Mouse (Mus musculus) inflammation-experienced regulatory T-cells, adult 16 weeks (primary cell): ENCODE results near the gene Mei1. TPM values are rescaled to one million over a fixed set of nuclear protein-coding genes. Genes with fewer than 3 reads are reported as not detected.

Source experiments
- polyA plus RNA-seq: library from polyadenylated mRNA; unstranded; fragments of 100-300 nt; shearing (Covaris generic); gene quantifications from one replicate; pipeline ENCODE4 v1.2.1, GENCODE M21; 2017

Gene Mei1
- not detected for polyA plus RNA-seq

DNA sequence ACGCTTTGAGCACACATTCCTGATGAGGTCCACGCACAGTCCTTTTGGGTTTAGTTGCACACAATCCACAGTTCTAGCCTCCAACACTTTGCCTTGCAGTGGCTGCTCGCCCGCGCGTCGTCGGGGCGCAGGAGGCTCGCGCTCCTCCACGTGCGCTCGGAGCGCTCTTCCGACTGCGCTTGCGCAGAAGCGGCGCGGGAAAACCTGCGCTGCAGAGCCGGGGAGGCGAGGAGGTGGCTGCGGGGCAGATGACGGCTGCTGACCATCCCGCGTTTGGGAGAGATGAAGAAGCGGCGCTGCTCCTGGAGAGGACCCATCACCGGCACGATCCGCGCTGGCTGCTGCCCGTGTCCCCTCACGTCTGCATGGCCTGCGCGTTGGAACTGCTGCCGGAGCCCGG is at the start of gene Mei1:
Gene Mei1 (plus strand): TSS at position 99 of the 400 bp plus-strand sequence.

DNA sequence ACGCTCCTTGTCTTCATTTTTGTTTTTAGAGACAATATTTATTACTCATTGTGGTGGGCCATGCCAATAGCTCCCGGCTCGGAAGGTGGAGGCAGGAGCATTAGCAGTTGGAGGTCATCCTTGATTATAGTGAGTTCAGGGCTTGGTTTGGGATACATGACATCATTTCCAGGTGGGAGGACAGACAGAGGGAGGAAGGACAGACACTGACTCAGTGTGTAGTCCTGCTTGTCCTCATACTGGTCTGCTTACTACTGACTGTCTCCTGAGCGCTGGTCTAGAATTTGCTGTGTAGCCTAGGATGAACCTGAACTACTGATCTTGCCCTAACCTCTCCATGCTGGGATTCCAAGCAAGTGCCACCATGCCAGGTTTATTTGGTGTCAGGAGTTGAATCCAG is 36.0 kb upstream of the Mei1 start, which contains the start of gene Desi1:
Gene Desi1 (minus strand): TSS at position 101 of the 400 bp plus-strand sequence.

DNA sequence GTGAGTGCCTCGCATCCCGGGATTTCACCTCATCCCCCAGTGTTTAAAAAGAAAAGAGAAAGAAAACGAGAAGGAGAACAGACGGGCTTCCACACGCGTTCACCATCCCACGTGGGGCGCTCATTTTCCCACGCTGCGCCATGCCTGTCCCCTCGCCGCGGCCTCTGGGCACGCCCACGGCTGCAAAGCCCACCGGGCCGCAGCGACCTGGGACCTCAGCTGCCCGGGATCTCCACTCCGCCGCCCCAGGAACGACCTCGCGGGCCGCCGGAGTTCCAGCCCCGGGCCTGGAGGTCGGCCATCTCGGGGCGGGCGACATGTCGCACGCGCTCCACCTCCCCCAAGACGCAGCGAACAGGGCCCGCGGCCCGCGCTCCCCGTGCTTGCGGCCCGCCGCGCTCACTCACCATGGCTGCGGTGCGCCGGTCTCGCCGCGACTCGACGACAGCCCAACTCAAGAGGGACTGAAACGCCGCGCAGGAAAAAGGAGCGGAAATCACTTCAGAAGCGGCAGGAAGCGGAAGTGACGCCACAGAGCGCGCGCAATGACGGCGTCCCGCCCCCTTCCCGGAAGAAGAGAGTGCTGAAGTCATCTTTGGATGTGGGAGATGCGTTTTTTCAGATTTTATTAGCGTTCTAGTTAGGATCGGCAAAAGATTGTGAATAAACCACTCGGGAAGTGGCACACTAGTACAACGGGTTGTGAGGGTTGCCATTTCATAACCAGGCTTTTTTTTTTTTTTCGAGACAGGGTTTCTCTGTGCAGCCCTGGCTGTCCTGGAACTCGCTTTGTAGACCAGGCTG is 22.5 kb upstream of the Mei1 start, which contains the start of gene Snu13:
Gene Snu13 (minus strand): TSS at position 519 of the 804 bp plus-strand sequence.

DNA sequence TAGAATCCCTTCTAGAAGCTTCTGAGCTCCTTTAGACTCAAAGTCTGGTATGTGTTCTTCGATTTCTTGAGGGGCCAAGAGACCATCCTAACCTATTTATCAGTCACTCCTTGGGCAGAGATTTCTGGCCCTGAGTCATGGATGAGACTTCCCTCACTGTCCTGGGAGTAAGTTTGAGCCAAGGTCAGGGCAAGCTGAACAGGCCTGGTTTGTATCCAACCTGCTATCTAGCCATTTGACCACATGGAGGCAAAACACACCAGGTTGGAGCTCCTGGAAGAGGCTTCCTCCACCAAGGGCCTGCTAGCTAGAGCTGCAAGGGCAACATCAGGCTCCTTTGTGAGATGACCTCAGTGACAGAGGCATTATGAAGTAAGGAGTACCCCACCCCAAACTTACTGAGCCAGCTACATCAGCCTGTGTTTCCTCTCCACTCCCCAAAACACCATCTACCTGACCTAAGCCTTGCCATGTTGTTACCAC is 11.0 kb upstream of the Mei1 start, which contains the start of gene 4930407I10Rik:
Gene 4930407I10Rik (plus strand): TSS at position 433 of the 483 bp plus-strand sequence.

DNA sequence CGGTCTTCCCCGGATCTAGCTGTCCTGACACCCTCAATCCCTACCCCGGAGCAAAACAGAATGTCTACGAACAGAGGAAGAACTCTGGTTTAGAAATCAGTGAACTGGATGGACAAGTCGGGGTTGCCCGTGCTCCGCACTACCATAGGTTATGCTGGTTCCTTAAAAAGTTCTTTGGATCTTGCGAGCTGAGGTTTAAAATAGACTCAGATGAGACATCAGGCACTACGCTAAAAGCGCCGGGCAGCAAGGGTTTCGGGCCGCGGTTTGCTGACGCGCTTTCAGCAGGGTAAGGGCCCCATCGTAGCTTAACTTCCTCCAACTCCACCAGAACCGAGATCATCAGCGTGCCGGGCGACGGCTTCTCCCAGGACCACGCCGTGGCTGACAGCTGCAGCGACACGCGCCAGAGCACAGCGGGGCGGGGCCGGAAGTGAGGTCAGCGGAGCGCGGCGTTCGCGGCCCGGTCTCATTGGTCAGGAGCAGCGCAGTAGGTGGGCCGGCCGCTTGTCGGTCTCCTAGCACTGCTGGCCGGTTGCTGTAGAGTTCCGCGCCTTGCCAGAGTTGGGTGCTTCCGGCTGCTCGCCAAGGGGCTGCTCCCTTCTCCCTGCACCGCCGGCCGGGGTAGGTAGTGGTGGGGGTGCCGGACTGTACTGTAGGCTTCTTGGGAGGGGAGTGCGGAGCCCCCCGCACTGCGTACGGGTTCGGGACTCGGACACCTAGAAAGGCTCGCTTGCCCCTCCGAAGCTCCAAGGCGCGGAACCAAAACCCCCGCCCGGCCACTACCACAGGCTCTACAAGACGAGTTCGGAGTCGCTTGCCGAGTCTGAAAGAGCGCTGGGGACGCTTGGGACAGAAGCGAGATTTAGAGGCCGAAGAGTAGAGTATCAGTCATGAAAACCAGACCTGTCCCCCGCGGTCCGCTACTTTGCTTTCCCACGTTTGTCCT is 57.9 kb downstream of the Mei1 start, which contains the start of gene Ccdc134:
Gene Ccdc134 (plus strand): TSS at position 497 of the 949 bp plus-strand sequence.

DNA sequence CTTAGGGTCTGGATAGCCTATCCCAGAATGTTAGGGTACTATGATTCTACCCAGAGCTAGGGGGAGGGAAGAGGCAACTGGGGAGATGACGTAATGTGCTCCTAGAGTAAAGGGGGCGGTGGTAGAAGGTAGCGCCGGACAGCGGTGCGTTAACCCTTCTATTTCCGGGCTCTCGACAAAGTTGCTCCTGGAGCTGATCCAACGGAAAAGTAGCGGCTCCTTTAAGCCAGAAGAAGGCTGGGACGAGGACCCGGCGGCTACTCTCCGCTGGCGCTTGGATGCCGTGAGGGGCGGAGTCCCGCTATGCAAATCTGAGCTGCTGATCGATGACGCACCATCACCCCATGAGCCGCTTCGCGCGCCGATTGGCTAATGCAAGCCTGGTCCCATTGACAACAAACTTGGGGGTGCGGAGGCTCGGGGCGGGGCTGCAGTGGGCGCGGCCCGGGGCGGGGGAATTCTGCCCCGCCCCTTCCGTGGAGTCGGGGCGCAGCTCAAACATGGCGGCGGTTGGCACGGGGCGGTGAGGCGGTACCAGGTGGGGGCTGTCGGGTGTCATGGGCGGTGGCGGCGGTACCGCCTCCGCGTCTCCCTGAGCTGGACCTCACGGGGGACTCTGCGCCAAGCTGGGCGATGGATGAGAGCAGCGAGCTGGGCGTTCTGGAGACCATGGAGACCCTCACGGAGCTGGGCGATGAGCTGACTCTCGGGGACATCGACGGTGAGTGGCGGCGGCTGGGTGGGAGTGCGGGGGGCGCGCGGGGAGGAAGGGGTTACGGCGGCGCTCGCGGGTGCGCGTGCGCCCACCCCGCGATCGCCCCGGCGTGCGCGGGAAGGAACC is 77.2 kb downstream of the Mei1 start, which contains the start of gene Srebf2:
Gene Srebf2 (plus strand): TSS at position 412 of the 841 bp plus-strand sequence.

Other genes with a start within 250 kb of the Mei1 start
- 86.1 TPM for gene Tob2, start 211.2 kb upstream of the Mei1 start, polyA plus RNA-seq
- 86.7 TPM for gene Phf5a, start 198.1 kb upstream of the Mei1 start, polyA plus RNA-seq
- gene Aco2, start 197.7 kb upstream of the Mei1 start, polyA plus RNA-seq, result 149 TPM
- 52.2 TPM for gene Polr3h, start 143.8 kb upstream of the Mei1 start, polyA plus RNA-seq
- gene Csdc2, start 133.2 kb upstream of the Mei1 start, polyA plus RNA-seq, result not detected
- gene Pmm1, start 109.1 kb upstream of the Mei1 start, polyA plus RNA-seq, result 13.7 TPM
- gene 1700029P11Rik, start 89.5 kb upstream of the Mei1 start, polyA plus RNA-seq, result not detected
- 80.5 TPM for gene Xrcc6, start 82.2 kb upstream of the Mei1 start, polyA plus RNA-seq
- 31.6 TPM for gene Desi1, start 36.1 kb upstream of the Mei1 start, polyA plus RNA-seq
- 179 TPM for gene Snu13, start 22.4 kb upstream of the Mei1 start, polyA plus RNA-seq
- gene 4930407I10Rik, start 10.8 kb upstream of the Mei1 start, polyA plus RNA-seq, result 0.06 TPM
- 33.5 TPM for gene Ccdc134, start 57.9 kb downstream of the Mei1 start, polyA plus RNA-seq
- gene Srebf2, start 77.2 kb downstream of the Mei1 start, polyA plus RNA-seq, result 167 TPM
- gene Shisa8, start 142.8 kb downstream of the Mei1 start, polyA plus RNA-seq, result not detected
- 3.2 TPM for gene Tnfrsf13c, start 154.4 kb downstream of the Mei1 start, polyA plus RNA-seq
- gene Cenpm, start 174.8 kb downstream of the Mei1 start, polyA plus RNA-seq, result 7.6 TPM
- gene 1500009C09Rik, start 182.4 kb downstream of the Mei1 start, polyA plus RNA-seq, result not detected
- not detected for gene Sept3, start 204.9 kb downstream of the Mei1 start, polyA plus RNA-seq
- not detected for gene Wbp2nl, start 229.0 kb downstream of the Mei1 start, polyA plus RNA-seq